Mouse (Mus musculus): ENCODE data around the gene Hpn. TPM values are rescaled to one million over a fixed set of nuclear protein-coding genes. Genes with fewer than 3 reads are reported as not detected.

The Hpn gene
- polyA plus RNA-seq, 1 experiment from 2014 or later, result 4.2 TPM

GRCm38 (mm10) chr7:31076492-31076891 lies 38.6 kb downstream of the Hpn start, which contains the start of gene Fxyd3:
Fxyd3 (minus strand) TSS chr7:31076704.
- Histone ChIP-seq H3K27me3 (no peaks in the 10 kb centered on the region), H3K9me3 (no peaks in the 10 kb centered on the region), H3K27ac (peak within 1 kb of the TSS; percentile 14; the same call in 1 of the 2 replicates), H3K4me3 (no peak within 1 kb of the TSS), H3K4me1 (peaks cover 14% of the 10 kb centered on the region), H3K36me3 (no peaks in the 10 kb centered on the region), H3K9ac (no peak within 1 kb of the TSS), H3K4me2 (replicated peaks) (0 out of 2 replicates have a peak within 1 kb of the TSS, but pooled peaks have one; percentile 11)
- WGBS, result 41% methylated on average over 5 of the region's 5 CpGs
- no peak for ATAC-seq (ENCODE audit: insufficient number of reproducible peaks, insufficient read depth, low FRiP score, low TSS enrichment)

- Histone ChIP-seq H3K36me3 (no peaks in the 10 kb centered on the region), H3K4me3 (no peak overlapping the region), H3K27ac (no peak overlapping the region), H3K27me3 (no peaks in the 10 kb centered on the region), H3K4me2 (replicated peaks) (no peak overlapping the region), H3K9ac (no peak overlapping the region), H3K9me3 (no peaks in the 10 kb centered on the region), H3K4me1 (peaks cover 14% of the 10 kb centered on the region)
- 86% methylated on average over 5 of the region's 5 CpGs for WGBS
- no peak for ATAC-seq (ENCODE audit: insufficient number of reproducible peaks, insufficient read depth, low FRiP score, low TSS enrichment)
These were observed 40.4 kb downstream of the Hpn start for GRCm38 (mm10) chr7:31074713-31075069.

- Histone ChIP-seq H3K4me3 (no peak overlapping the region), H3K9me3 (no peaks in the 10 kb centered on the region), H3K27ac (no peak overlapping the region), H3K4me2 (replicated peaks) (no peak overlapping the region), H3K9ac (no peak overlapping the region), H3K27me3 (no peaks in the 10 kb centered on the region), H3K36me3 (no peaks in the 10 kb centered on the region), H3K4me1 (peaks cover 14% of the 10 kb centered on the region)
- 77% methylated on average over 7 of the region's 7 CpGs for WGBS
- no peak for ATAC-seq (ENCODE audit: insufficient number of reproducible peaks, insufficient read depth, low FRiP score, low TSS enrichment)
These were observed 40.9 kb downstream of the Hpn start for GRCm38 (mm10) chr7:31074061-31074712.

- Histone ChIP-seq H3K9ac (no peak overlapping the region), H3K4me1 (peaks cover 14% of the 10 kb centered on the region), H3K27me3 (no peaks in the 10 kb centered on the region), H3K4me3 (no peak overlapping the region), H3K27ac (no peak overlapping the region), H3K4me2 (replicated peaks) (no peak overlapping the region), H3K9me3 (no peaks in the 10 kb centered on the region), H3K36me3 (no peaks in the 10 kb centered on the region)
- no peak for ATAC-seq (ENCODE audit: insufficient number of reproducible peaks, insufficient read depth, low FRiP score, low TSS enrichment)
These were observed 41.5 kb downstream of the Hpn start for GRCm38 (mm10) chr7:31073546-31073945.

GRCm38 (mm10) chr7:31072326-31072725 lies 42.8 kb downstream of the Hpn start:
- Histone ChIP-seq H3K36me3 (no peaks in the 10 kb centered on the region), H3K9me3 (no peaks in the 10 kb centered on the region), H3K27me3 (no peaks in the 10 kb centered on the region), H3K4me2 (replicated peaks) (no peak overlapping the region), H3K27ac (no peak overlapping the region), H3K4me1 (peaks cover 12% of the 10 kb centered on the region), H3K9ac (no peak overlapping the region), H3K4me3 (no peak overlapping the region)
- no peak for ATAC-seq (ENCODE audit: insufficient number of reproducible peaks, insufficient read depth, low FRiP score, low TSS enrichment)
- WGBS, result 51% methylated on average over 9 of the region's 9 CpGs

GRCm38 (mm10) chr7:31070324-31070723 lies 44.8 kb downstream of the Hpn start:
- no peak for ATAC-seq (ENCODE audit: insufficient number of reproducible peaks, insufficient read depth, low FRiP score, low TSS enrichment)
- Histone ChIP-seq H3K4me2 (replicated peaks) (no peak overlapping the region), H3K9me3 (no peaks in the 10 kb centered on the region), H3K9ac (no peak overlapping the region), H3K36me3 (no peaks in the 10 kb centered on the region), H3K27me3 (no peaks in the 10 kb centered on the region), H3K4me1 (0 out of 2 replicates have a peak, but pooled peaks cover 3% of the 10 kb centered on the region), H3K27ac (no peak overlapping the region), H3K4me3 (no peak overlapping the region)
- 81% methylated on average over 6 of the region's 6 CpGs for WGBS

- Histone ChIP-seq H3K36me3 (no peaks in the 10 kb centered on the region), H3K9me3 (no peaks in the 10 kb centered on the region), H3K27me3 (no peaks in the 10 kb centered on the region), H3K4me3 (no peak overlapping the region), H3K9ac (no peak overlapping the region), H3K4me2 (replicated peaks) (no peak overlapping the region), H3K27ac (no peak overlapping the region), H3K4me1 (0 out of 2 replicates have a peak, but pooled peaks cover 3% of the 10 kb centered on the region)
- ATAC-seq (ENCODE audit: insufficient number of reproducible peaks, insufficient read depth, low FRiP score, low TSS enrichment), result no peak
- 84% methylated on average over 14 of the region's 14 CpGs for WGBS
These were observed 45.6 kb downstream of the Hpn start for GRCm38 (mm10) chr7:31069491-31069890.

- WGBS, result 38% methylated on average over 5 of the region's 5 CpGs
- no peak for ATAC-seq (ENCODE audit: insufficient number of reproducible peaks, insufficient read depth, low FRiP score, low TSS enrichment)
- H3K9ac ChIP-seq, result no peak overlapping the region
These were observed 47.3 kb downstream of the Hpn start for GRCm38 (mm10) chr7:31067836-31068235.

GRCm38 (mm10) chr7:31063074-31063560 lies 52.0 kb downstream of the Hpn start:
- H3K27me3 ChIP-seq, result no peaks in the 10 kb centered on the region
- 0 out of 2 replicates have a peak, but pooled peaks cover 3% of the 10 kb centered on the region for H3K4me1 ChIP-seq
- no peak overlapping the region for H3K27ac ChIP-seq
- H3K9ac ChIP-seq, result no peak overlapping the region
- no peaks in the 10 kb centered on the region for H3K9me3 ChIP-seq
- ATAC-seq (ENCODE audit: insufficient number of reproducible peaks, insufficient read depth, low FRiP score, low TSS enrichment), result no peak
- no peak overlapping the region for H3K4me2 ChIP-seq (replicated peaks)
- H3K36me3 ChIP-seq, result no peaks in the 10 kb centered on the region
- whole genome bisulfite sequencing, result 88% methylated on average over 12 of the region's 12 CpGs
- no peak overlapping the region for H3K4me3 ChIP-seq

More at GRCm38 (mm10) chr7:31067836-31068235, 47.3 kb downstream of the Hpn start:
- Histone ChIP-seq H3K4me2 (replicated peaks) (no peak overlapping the region), H3K27ac (0 out of 2 replicates have a peak overlapping the region, but pooled peaks have one; percentile 25), H3K36me3 (no peaks in the 10 kb centered on the region), H3K4me1 (0 out of 2 replicates have a peak, but pooled peaks cover 3% of the 10 kb centered on the region), H3K4me3 (no peak overlapping the region), H3K27me3 (no peaks in the 10 kb centered on the region), H3K9me3 (no peaks in the 10 kb centered on the region)

GRCm38 (mm10) chr7:31060621-31061010 lies 54.5 kb downstream of the Hpn start:
- Histone ChIP-seq H3K36me3 (no peaks in the 10 kb centered on the region), H3K4me2 (replicated peaks) (no peak overlapping the region), H3K9me3 (no peaks in the 10 kb centered on the region), H3K27me3 (no peaks in the 10 kb centered on the region), H3K4me3 (no peak overlapping the region), H3K27ac (no peak overlapping the region), H3K9ac (no peak overlapping the region), H3K4me1 (peaks cover 2% of the 10 kb centered on the region)
- WGBS, result 90% methylated on average over 7 of the region's 7 CpGs
- no peak for ATAC-seq (ENCODE audit: insufficient number of reproducible peaks, insufficient read depth, low FRiP score, low TSS enrichment)

GRCm38 (mm10) chr7:31059919-31060620 lies 55.0 kb downstream of the Hpn start:
- no peaks in the 10 kb centered on the region for H3K9me3 ChIP-seq
- no peak overlapping the region for H3K4me3 ChIP-seq
- 59% methylated on average over 11 of the region's 11 CpGs for WGBS
- H3K9ac ChIP-seq, result no peak overlapping the region
- no peaks in the 10 kb centered on the region for H3K27me3 ChIP-seq
- no peak overlapping the region for H3K4me2 ChIP-seq (replicated peaks)
- H3K27ac ChIP-seq, result peak overlapping the region; percentile 67
- no peaks in the 10 kb centered on the region for H3K36me3 ChIP-seq
- peaks cover 8% of the 10 kb centered on the region for H3K4me1 ChIP-seq
- ATAC-seq (ENCODE audit: insufficient number of reproducible peaks, insufficient read depth, low FRiP score, low TSS enrichment), result no peak

GRCm38 (mm10) chr7:31059108-31059507 lies 56.0 kb downstream of the Hpn start, which contains the start of gene Lgi4:
Lgi4 (plus strand) TSS chr7:31059342.
- Histone ChIP-seq H3K4me2 (replicated peaks) (no peak within 1 kb of the TSS), H3K4me3 (no peak within 1 kb of the TSS), H3K9me3 (no peaks in the 10 kb centered on the region), H3K27ac (peak within 1 kb of the TSS; percentile 67), H3K4me1 (peaks cover 17% of the 10 kb centered on the region), H3K36me3 (no peaks in the 10 kb centered on the region), H3K27me3 (peaks cover 9% of the 10 kb centered on the region; the same call in 1 of the 2 replicates), H3K9ac (no peak within 1 kb of the TSS)
- 4% methylated on average over 2 of the region's 2 CpGs for WGBS
- peak; percentile 31; the same call in 1 of the 2 replicates for ATAC-seq (ENCODE audit: insufficient number of reproducible peaks, insufficient read depth, low FRiP score, low TSS enrichment)

Data from embryonic facial prominence, embryonic 12.5 days (tissue).